Mouse (Mus musculus) heart, postnatal 10 days (tissue): ENCODE results near the gene Sass6. TPM values are rescaled to one million over a fixed set of nuclear protein-coding genes. Genes with fewer than 3 reads are reported as not detected.
"Not testable (repeated sequence)": the region's sequence is repeated elsewhere in the genome, so short reads cannot be mapped to it uniquely, and the experiment has no call there.

Source experiments
- DNase-seq, 2 experiments: peaks; one replicate each; pipeline ENCODE4 v3.0.0; 2021
- intact Hi-C: fragments of 180-260 bp; cut with DNase I; formaldehyde crosslinking; loops from one replicate; pipeline ENCODE4 v1.15.1; 2025
- total RNA-seq, 2 experiments: library from RNA; stranded (reverse); gene quantifications; 2 replicates each; pipeline ENCODE4 v1.2.3; 2021

The Sass6 gene
- total RNA-seq, 2 experiments from 2014 or later: 4.7 to 4.9 TPM

DNA sequence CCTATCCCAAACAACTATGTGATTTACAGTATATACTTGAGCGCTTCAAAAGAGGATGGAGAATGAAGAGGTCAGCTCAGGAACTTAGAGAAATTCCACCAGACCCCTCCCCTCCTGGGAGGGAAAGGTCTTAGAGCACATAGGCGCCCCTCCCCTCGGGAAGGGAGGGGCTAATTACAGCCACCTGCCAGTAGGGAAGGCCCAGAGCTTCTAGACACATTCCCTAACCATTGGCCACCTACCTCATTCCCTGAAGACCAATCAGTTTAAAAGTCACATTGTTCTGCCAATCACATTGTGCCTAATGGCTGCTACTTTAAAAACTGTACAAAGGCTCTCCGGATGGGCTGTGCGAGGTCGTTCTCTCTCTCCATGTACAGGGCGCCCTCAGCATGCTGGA is 27.9 kb downstream of the Sass6 start:
- intact Hi-C loops: no loop called here
- DNase-seq: no peak

DNA sequence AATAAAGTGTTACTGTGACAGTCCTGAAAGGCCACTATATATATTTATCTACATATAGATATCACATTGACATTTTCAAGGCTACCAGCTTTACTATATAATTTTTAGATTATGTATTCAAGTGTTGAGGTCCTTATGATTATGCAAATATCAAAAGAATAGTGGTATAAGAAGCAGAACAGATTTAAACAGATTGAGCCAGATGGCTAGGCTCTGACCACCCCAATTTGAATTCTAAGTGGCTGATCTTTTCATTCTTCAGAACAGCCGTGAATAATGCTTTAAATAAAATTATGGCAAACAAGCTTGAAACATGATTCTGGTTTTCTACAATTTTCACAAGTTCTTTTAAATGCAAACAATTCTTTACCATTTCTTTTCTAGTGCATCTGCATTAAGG is 36.7 kb downstream of the Sass6 start:
- DNase-seq: no peak
- intact Hi-C loops: no loop called here

DNA sequence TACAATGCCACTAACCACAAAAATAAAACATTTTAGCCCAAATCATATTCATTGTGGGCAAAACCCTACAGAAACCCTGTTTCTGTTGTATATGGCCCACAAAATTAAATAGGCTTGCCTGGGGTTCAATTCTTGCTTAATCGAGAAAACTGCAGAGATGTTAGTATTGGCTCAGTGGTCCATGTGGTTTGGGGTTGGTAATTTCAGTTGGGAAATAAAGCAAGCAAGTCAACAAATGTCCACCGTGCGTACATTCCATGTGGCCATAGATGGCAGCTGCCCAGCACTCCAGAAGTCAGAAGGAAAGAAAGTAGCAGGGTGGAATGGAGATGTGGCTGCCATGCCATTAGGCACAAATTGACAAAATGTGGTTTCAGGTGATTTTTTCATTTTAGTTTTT is 38.2 kb downstream of the Sass6 start:
- intact Hi-C loops: no loop called here
- no peak for DNase-seq

DNA sequence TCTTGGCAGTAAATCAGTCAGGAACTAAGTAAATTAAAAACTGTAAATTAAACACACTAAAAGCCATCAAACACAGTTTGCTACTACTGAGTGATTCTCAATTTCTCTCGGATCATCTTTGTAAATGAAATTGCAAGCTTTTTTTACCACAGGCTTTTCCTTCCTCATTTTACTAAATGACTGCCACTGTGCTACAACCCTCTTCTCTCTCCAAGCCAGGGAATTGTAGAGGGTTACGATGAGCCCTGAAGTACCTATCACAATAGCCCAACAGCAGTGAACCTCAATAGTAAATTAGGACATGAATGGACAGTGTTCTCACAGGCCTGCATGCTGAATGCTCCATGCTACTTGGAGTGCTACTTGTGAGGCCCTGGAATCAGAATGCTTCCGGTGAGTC is 39.3 kb downstream of the Sass6 start:
- intact Hi-C loops: no loop called here
- DNase-seq: no peak

DNA sequence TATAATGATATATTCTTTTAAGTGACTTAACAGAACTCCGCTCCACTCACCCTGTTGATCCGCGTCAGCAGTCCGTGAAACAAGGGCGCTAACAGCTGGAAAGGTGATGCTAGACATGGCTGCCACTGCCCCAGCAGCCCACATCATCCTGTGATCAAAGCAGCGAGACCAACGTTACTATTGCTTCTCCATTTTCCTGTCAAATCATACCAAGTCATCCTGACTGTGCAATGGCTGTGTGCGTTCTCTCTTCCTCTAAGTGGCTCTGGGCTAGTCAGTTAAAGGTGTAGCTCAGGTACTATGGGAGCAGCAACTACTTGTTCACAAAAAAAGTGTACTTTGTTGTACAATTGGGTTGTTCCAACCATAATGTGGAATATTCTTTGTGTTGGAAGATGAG is 40.1 kb downstream of the Sass6 start:
- no peak for DNase-seq
- intact Hi-C loops: no loop called here

DNA sequence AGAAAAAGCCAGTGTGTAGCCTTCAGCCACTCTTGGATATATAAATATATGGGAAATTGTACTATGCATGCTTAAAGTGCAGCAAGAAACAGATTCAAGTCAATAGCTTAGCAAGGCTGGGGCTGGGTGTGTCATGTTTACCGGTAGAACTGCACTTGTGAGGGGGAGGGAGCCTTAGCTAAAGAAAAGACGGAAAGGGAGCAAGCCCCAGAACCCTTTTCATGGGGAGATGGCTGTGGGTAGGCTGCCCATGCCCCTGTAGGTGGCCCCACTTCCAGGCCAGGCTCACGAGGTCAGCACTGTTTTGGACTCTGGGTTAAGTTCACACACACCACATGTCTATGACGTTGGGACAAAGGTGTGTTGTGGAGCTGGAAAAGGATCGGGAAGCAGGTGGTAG is 41.0 kb downstream of the Sass6 start:
- intact Hi-C loops: no loop called here
- no peak for DNase-seq

DNA sequence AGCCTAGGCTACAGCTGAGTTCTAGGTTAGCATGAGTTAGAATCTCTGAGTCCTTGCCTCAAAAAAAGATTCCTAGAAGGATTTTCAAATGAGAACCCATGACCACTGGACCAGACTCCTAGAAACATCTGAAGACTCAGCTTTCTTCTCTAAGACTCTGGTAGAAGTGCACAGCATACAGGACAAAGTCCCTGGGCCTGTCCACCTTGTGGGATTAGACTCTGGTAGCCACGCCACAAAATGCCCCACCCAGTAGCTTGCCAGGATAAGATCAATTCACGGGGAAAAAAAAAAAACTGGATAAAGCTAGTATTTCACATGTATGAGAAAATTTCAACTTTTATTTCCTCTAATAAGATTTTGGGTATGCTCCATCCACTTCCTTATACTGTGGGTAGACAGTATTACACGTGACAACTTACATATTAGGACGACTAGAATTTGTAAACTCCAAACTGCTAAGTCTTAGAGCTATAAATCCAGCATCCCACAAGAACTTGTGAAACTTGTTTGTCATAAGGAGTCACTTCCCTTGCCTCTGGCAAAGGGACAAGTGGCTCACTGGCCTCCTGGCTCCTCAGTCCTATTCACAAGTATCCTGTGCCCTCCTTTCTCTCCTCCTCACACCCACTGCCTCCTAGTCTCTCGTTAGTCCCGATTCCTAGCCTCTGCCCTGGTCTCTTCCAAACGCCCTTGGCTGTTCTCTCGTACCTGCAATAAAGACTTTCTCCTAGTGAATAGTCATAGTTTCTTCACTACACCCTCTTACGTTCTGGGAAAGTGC is 43.1 kb downstream of the Sass6 start:
- DNase-seq: no peak
- intact Hi-C loops: no loop called here

DNA sequence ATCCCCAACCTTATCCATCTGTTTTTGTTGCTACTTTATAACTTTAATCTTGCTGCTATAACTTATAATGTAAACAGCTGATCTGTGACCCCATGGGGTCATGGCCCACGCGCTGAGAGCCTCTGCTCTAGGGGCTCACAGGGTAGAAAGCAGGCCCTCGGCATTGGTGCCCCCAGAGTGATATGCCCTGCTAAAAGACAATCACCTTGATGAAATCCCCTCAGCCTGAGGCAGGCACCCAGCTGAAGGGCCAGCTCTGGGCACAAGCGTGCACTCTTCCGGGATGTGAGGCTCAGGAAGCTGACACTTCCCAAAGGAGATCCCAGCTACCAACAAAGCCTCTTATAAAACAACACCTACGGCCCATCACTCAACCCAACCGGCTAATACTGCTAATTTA is 43.8 kb downstream of the Sass6 start:
- DNase-seq: no peak
- intact Hi-C loops: no loop called here

DNA sequence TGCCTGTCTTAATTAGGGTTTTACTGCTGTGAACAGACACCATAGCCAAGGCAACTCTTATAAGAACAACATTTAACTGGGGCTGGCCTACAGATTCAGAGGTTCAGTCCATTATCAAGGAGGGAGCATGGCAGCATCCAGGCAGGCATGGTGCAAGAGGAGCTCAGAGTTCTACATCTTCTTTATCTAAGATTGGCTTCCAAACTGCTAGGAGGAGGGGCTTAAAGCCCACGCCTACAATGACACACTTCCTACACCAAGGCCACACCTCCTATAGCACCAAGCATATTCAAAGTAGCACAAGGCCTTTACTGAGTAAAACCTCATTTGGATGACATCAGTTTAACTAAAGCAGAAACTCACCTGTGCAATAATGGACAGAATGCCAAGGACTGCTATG is 45.2 kb downstream of the Sass6 start:
- no peak for DNase-seq
- intact Hi-C loops: no loop called here

DNA sequence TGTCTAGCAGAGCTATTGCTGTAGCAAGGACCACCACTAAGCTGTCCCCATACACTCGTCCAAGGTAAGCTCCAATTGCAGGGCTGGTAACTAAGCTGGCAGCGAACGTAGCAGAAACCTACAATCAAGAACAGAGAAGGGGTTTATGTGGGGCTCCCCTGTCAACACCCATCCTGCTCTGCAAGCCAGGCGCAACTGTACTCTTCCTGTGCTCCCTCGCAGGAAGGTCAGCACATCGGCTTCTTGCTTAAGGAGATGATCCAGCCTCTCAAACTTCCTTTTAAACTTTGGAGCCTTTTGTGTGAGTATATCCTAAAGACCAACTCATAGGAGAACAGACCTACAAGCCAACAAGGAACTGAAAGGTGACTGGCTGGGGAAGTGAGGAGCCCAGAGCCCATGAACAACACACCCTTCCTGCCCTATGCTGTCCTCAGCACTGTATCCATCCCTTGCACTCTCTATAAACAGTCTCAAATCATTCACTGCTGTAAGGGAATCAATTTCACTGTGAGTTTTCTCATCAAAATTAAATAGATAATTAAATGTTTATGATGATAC is 47.1 kb downstream of the Sass6 start:
- DNase-seq: no peak
- intact Hi-C loops: no loop called here

DNA sequence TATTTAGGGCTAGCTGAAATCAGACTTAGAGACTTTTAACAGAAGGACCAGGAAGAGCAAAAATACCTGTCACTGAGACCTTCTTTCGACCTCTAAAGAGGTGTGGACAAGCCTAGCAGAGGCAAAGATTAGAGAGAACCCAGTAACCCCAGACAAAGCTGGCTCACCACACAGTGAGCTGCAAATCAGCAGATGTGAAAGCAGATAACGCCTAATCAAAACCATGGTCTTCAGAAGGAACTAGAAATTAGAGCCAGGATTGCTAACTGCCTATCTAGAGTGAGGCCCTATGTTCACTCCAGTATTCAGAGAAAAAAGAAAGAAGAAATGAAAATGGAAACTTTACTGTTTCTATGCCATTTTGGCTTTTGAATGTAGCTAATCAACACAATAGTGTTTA is 47.6 kb downstream of the Sass6 start:
- DNase-seq: no peak
- intact Hi-C loops: no loop called here

DNA sequence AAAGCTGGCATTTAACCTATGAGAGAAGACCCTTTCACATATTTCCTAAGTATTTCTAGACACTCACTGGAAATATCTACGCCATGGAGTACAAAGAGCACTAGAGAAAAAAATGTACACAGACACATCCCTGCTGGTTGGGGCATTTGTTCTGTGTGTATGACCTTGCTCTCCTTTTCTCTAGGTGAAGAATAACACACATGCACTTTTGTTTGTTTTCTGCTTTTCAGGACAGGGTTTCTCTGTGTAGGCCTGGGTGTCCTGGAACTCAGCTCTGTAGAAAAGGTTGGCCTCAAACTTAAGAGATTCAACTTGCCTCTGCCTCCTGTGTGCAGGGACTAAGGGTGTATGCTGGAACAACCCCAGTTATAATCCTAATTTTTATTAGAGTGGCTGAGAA is 51.6 kb downstream of the Sass6 start:
- DNase-seq: no peak
- intact Hi-C loops: no loop called here

DNA sequence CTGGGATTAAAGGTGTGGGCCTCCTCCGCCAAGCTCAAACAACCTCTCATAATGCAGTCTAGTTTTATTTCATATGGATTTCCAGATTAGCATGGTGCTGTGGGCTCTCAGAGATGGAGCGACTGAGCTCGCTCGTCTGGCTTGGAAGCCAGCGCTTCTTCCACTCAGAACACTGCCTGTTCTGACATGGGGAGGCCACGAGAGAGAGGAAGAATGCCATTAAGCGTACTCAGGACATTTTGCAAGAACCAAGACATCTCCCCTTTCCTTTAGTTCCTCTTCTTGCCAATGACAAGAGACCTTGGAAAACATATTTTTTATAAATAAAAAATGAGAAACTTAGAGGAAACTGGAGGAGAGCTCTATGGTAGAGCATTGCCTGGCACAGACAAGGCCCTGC is 54.0 kb downstream of the Sass6 start:
- DNase-seq: no peak
- intact Hi-C loops: no loop called here

DNA sequence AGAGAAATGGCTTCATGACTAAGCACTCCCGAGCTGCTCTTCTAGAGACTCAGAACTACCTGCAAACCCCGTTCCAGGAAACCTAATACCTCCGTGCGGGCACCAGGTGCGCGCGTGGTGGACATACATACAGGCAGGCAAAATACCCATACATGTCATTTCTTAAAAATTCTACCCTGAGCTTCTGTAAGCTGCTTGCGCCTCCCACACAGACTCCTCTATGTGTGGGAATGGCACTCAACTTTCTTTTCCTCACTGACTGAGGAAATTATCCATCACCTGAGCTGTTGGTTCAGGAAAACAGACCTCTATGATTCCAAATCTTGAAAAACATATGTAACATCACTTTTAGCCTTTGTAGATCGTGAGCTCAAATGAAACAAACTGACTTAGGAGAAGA is 55.9 kb downstream of the Sass6 start:
- DNase-seq: no peak
- intact Hi-C loops: no loop called here

DNA sequence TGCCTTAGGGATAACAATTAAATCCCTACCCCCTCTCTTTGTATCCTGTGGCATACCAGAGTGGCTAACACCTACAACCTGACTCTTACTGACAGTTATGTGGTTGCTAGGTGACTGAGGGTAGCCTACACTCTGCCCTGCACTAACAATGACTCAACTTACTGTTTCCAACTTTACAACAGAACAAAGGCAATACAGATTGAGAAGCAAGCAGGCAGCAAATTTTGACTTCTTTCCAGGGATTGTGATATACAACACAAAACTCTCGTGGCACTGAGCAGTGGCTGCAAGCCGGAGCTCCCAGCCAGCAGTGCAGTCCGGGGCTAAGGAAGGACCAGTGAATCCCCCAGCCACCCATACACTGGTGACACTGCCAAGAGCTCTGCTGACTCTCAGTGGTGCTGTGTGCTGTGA is 57.3 kb downstream of the Sass6 start:
- DNase-seq: no peak
- intact Hi-C loops: no loop called here

DNA sequence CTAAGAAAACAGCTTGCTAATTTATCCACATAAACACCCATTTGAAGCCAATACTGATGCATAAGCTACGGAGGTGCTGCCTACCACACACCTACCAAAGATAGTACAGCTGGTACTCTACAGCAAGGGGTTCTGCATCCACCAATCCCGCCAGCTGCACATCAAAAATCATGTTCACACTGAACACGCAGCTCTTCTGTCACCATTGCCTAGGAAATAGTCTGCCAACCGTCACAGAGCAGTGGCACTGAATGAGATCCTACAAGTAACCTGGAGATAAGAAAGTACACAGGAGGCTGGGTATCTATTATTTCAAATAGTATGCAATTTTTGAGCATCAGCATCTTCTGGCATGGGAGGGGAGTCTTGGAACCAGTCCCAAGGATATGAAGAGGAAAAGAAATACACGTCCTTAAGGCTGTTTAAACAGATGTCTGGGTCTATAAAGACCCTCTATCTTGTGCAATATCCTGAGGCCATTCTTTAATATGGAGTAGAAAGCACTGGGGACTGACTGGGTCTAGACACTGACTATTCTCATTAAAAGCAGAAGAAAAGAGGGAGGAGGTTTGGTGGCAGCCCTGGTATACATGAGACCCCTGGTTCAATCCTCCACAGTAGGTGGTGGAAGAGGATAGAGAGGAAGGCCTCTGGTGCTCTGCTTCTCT is 58.6 kb downstream of the Sass6 start:
- intact Hi-C loops: no loop called here
- DNase-seq: no peak

DNA sequence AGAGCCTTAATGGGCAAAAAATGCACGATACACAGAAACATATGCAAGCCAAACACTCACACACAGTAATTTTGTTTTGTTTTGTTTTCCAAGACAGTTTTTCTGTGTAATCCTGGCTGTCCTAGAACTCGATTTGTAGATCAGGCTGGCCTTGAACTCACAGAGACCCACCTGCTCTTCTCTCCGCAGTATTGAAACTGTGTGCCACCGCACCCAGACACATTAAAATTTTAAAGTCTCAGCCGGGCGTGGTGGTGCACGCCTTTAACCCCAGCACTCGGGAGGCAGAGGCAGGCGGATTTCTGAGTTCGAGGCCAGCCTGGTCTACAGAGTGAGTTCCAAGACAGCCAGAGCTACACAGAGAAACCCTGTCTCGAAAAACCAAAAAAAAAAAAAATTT is 59.3 kb downstream of the Sass6 start:
- intact Hi-C loops, DNase-seq: not testable (repeated sequence)

DNA sequence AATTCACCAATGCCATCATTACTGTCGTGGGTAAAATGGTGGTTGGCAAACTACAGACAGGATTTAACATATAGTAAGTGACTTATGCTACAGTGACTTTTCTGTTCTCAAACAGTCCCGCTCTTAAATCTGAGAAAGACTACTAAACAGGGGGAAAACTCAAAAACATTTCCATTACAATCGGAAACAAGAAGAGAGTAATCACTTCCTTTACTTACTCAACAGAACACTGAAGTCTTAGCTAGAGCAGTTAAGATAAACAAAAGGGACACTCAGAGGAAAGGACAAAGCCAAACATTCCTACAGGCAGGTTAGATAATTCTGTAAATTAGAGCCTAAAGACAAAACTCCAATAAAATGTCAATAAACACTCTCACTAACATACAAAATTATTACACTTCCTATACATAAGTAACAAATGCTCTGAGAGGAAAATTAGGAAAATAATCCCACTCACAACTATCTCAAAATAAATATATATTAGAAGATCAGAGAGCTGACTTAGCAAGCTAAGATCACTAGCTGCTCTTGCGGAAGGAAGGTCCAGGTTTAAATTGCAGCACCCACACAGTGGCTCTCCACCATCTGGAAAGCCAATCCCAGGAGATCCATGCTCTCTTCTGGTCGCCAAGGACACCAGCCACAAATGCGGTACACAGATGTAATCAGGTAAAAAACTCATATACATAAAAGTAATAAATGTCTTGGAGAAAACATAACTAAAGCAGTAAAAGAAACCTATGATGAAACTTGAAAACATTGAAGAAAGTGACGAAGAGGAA is 61.6 kb downstream of the Sass6 start:
- DNase-seq: no peak
- intact Hi-C loops: no loop called here

DNA sequence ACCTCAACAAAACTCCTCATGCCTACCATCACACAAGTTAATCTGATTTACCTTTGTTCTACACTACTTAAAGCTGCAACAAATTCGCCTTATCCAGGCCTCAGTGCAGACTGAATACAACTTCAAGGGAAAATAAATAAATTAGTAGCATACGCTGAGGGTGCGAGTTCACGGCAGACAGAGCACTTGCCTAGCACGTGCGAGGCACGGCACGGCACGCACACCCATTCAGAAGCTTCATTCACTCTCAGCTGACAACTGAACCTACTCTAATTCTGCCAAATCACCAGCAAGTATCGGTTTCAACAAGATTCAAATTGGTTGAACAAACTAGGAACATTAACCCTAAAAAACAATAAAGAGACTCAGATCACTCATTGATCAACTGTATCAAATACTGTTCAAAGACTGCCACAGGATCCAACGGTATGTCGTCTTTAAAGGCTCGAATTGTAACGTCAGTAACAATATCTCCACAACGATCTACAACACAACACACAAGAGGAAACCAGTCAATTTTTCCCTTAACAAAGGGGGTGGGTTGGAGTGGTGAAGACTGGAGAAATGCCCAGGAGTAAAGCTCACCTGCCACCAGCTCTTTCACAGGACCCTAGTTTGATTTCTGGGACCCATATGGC is 64.3 kb downstream of the Sass6 start:
- intact Hi-C loops: no loop called here
- DNase-seq: no peak

DNA sequence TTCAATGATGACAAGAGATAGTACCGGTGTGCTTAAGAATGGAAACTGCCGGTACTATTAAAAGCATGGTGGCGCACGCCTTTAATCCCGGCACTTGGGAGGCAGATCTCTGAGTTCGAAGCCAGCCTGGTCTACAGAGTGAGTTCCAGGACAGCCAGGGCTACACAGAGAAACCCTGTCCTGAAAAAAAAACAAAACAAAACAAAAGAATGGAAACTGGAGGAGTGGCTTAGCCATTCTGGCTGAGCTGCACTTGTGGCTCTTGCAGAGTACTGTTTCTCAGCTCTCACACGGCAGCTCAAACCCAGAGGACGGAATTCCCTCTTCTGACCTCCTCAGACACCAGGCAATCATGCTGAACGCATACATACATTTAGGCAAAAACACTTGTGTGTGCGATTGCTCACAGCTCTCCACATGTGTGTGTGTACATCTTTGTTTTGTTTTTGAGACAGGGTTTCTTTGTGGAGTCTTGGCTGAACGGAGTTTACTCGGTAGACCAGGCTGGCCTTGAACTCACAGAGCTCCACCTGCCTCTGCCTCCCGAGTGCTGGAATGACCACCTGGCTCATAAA is 65.2 kb downstream of the Sass6 start:
- intact Hi-C loops: no loop called here

More for the DNA sequence above, 65.2 kb downstream of the Sass6 start:
- no peak for DNase-seq
